Mouse (Mus musculus): Measurements from ENCODE around the gene Olfr374.
A peak's percentile ranks its signal among the peaks of the same experiment; 100 is the strongest.
"Not testable (repeated sequence)": the region's sequence is repeated elsewhere in the genome, so short reads cannot be mapped to it uniquely, and the experiment has no call there.

Olfr374 gene

DNA sequence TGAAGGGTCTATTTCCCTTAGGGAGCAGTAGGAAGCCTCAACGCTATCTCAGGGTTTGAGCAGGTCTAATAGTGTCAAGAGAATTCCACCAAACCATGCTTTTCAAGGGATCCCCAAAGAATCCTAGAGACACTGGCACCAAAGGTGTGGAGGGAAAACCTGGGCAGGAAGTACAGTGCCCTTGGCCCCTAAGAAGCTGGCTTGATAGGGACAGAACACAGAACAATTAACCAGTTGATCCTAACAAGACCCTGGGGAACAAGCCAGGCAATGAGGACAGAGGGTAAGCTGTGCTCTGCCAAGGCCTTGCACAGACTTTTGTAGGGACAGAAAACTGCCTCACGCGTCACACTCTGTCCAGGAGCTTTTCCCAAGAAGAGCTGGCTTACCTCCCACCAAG is at the start of gene Olfr374:
TSS of gene Olfr374 (plus strand) at position 301 of the 400 bp plus-strand sequence.
- no peak for DNase-seq

DNA sequence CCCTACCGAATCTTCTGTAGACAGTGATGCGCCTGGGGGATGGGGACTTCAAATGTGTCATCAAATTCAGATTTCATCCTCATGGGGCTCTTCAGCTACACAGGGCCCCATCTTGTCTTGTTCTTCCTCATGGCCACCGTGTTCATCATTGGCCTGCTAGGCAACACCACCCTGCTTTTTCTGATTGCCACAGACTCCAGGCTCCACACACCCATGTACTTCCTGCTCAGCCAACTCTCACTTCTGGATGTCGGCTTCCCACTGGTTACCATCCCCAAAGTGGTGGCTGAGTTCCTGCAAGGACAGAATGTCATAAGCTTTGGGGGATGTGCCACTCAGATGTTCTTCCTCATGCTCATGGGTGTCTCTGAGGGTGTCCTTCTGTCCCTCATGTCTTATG is 49.2 kb upstream of the Olfr374 start:
- DNase-seq: not testable (repeated sequence)

DNA sequence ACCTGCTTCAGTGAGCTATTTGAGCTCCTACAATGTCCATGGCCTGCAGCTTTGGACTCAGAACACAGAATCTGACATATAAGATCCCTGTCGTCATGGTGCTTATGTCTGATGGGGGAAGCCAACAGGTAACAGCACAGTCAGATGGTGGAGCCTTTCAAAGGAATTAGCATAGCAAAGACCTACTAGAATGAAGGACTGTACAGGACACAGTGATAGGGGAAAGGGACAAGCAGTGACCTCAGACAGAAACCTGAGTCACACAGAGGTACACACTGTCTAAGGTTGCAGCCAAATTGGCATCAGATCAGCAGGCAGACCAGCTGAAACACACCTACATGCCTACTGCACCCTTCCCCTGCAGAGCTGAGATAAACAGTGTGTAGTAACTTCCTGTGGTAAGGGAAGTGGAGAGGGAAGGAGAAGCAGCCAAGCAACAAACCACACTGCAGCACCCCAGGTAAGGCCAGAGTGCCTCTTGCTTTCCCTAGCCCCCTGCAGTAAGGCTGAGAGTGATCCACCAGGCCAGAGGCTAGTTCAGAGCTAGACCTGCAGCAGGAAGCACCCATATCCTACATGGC is 39.9 kb upstream of the Olfr374 start:
- not testable (repeated sequence) for DNase-seq

DNA sequence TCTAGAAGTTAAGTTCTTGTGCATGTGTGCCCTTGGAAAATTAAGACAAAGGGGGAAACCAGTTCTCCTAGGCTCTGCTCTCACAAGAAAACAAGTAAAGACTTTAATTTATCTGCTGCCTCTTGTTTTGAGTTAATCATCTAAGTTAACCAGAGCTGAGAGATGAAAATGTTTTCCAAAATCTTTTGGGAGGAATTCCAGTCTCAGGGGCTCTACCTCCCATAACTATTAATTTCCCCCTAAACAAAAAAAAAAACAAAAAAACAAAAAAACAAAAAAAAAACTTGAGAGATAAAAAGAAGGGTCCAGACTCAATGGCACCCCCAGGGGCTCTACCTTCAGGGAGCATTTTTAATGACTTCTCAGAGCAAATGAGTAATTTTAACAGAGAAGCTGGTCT is 24.0 kb upstream of the Olfr374 start, which contains the start of gene Olfr373:
TSS of gene Olfr373 (plus strand) at position 301 of the 400 bp plus-strand sequence.
- DNase-seq: not testable (repeated sequence)

DNA sequence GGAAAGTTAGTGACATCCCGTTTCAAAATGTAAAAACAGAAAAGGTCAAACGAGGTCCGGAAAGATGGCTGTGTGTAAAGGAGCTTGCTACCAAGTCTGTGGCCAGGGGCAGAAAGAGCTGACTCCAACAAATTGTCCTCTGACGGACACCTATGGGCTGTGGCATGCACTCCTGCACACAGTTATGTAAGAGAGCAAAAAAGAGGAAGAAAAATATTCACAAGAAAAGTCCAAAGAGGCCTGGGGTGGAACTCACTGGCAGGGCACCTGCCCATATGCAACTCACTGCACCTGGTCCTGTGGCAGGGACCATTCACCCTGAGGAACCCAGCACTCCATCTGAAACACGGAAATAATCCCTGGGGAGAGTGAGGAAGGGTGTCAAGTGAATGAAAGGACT is 22.1 kb upstream of the Olfr374 start:
- DNase-seq: no peak

DNA sequence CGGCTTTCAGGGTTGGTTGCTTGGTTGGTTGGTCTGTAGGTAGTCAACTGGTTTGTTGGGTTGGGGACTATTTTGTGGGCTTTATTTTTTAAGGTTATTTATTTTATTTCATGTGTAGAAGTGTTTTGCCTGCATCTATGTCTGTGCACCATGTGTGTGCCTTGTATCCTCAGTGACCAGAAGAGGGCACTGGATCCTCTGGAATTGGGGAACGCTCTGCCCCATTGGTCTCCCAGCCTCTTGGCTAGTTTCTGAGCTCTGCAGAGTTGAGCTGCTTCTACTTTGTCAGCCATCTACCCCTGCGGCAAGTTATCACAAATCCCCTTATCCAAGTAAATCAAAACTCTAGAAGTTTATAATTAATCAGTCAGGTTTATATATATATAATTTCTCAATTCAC is 19.2 kb upstream of the Olfr374 start:
- not testable (repeated sequence) for DNase-seq

DNA sequence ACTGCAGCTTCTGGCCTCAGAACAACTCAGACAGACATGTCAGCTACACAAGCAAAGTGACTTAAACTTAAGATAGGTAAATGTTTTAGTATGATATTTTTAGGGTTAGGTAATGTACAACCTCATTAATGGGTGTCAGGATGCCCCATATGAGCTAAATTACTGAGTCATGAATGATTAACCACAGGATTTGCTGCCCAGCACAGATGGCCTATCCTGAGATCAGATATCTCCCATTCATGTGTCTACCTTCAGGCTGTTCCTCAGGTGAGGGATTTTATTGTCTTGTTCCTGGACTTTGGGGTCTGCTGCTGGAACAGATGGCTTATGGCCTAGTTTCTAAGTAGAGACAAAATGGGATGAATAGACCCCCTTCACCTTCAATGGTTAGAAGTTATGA is 10.1 kb upstream of the Olfr374 start:
- DNase-seq: not testable (repeated sequence)

DNA sequence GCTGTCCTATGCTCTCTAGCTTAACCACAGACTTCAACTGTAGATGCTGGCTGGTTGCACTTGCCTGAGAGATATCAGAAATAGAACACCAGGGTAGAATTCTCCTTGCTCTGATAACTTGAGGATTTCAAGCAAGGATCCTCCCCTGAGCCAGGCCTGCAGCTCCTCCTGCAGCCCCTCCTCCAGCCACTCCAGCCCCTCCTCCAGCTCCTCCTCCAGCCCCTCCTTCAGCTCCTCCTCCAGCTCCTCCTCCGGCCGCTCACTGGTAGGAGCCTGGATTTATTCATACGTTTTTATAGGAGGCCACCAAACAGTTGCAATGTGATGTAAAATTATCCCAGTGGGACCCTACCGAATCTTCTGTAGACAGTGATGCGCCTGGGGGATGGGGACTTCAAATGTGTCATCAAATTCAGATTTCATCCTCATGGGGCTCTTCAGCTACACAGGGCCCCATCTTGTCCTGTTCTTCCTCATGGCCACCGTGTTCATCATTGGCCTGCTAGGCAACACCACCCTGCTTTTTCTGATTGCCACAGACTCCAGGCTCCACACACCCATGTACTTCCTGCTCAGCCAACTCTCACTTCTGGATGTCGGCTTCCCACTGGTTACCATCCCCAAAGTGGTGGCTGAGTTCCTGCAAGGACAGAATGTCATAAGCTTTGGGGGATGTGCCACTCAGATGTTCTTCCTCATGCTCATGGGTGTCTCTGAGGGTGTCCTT is 7.3 kb upstream of the Olfr374 start:
- peak; percentile 60 to 68 for DNase-seq

DNA sequence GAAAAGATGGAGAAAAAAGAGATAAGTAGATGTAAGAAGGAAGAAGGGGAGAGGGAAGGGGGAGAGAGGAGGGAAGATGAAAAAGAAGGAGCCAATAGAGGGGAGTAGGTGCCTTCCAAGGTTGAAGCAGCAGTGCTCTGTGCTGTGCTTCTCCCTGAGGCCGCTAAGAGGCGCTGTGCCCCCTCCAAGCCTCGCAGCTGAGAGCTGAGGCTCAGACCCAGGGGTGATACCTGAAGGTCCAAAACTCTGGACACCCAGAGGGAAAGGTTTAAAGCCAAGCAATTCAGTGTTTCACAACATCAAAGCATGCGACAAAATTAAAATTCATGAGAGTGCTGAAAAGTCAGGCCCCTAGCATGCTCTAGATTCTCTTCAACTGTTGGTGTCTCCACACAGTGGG is 1.7 kb upstream of the Olfr374 start:
- DNase-seq: no peak

DNA sequence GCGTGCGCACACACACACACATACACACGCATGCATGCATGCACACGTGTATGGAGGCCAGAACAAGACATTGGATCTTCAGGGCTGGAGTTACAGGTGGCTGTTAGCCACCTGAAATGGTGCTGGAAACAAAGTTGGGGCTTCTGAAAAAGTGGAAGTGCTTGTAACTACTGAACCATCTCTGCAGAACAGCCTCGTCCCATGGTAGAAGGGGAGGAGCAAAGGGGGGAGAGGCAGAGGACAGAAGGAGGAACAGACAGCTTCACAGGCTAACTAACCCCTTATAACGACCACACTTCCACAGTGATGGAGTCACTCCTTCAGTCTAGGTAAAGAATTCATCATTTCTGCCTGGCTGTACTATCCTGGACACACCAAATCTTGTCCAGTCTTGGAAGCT is 4.0 kb downstream of the Olfr374 start:
- no peak for DNase-seq

DNA sequence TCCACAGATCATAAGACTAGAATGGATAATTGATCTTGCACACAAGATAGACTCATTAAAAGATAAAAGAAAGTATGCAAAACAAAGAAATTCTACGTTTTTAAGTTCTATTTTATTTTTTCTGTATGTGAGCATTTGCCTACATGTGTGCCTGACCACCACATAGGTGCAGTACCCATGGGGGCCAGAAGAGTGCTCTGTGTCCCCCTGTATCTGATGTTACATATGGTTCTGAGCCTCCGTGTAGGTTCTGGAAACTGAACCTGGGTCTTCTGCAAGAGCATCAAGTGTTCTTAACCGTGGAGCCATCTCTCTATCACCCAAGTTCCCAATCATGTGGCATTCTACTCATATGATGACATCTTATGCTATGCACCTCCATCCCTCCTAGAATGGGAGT is 5.6 kb downstream of the Olfr374 start:
- no peak for DNase-seq

DNA sequence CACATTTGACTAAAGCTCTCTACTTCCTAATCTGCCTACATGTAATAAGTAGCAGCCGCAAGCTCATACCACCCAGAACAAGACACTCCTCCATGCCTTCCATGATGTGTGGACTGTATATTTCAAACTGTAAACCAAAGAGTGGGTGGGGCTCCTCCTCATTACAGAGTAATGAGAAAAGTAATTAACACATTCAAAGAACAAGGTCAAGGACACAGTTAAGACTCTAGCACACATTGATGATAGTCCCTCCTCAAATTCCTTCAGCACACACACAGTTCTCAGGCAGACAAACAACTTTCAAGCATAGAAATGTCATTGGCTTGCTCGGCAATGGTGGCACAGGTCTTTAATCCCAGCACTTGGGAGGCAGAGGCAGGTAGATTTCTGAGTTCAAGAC is 8.4 kb downstream of the Olfr374 start:
- DNase-seq: no peak

DNA sequence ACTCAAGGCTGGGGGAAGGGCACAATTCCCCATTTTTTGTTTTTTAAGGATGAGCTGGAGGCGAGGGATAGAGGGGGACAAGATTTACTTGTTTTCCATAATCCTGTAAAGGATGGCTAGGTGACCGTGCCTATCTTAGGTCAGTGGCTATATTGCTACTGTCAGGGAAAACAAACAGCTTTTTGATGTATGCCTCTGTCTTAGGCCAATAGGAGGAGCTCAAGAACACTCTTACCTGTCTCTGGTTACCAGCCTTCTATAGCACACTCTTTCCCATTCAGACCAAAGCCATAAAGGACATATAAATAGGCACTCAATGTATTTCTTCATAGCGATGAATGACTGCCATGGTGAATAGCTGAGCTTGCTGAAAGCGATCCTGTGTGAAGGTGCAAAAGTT is 11.8 kb downstream of the Olfr374 start:
- DNase-seq: no peak

DNA sequence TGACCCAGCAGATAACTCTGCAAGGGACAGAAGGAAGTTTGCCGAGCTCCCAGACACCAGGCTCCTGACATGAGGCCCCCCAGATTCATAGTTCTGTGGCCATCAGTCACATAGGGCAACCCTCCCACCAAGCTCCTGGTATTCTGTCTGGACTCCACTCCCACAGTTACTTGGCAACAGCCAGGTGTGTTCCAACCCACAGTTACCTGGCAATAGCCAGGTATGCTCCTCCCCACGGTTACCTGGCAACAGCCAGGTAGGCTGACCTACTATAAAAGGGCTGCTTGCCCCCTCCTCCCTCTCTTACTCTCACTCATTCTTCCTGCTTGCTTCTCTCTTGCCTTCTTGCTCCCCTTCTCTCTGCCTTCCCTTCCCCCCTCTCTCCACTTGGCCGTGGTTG is 14.6 kb downstream of the Olfr374 start:
- not testable (repeated sequence) for DNase-seq

DNA sequence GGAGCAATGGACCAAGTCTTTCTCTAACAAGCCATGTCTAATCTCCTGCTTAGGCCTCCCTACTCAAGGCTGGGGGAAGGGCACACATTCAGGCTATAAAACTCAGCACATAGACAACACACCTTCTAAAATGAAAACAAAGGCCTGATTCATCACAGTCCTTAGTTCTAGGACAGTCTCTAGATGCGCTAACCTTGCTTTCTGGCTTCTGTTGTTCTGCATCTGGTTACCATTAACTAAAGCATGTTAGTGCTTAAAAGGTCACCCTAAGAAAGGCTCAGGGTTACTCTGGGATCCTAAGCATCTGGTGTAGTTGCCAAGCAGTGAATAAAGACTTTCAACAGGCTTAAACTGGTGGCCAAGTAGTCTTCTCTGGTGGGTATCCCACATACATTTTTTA is 15.2 kb downstream of the Olfr374 start:
- DNase-seq: no peak

DNA sequence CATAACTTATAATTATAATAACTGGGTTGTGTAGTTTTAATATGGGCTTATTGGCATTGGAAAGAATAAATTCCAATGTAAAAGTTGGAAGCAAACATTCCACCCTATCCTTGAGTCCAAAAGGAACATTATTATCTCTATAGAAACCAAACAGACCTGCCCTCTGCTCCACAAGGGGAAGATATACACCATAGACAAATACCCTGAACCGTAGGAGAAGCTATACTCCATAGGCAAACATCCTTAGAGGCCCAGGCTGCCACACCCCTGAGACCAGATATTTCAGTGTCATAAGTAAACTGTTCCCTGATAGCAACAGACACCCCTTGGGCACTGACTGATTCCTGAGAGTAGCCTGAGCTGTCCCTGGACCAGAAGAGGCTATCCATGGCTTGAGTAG is 21.0 kb downstream of the Olfr374 start:
- DNase-seq: no peak

DNA sequence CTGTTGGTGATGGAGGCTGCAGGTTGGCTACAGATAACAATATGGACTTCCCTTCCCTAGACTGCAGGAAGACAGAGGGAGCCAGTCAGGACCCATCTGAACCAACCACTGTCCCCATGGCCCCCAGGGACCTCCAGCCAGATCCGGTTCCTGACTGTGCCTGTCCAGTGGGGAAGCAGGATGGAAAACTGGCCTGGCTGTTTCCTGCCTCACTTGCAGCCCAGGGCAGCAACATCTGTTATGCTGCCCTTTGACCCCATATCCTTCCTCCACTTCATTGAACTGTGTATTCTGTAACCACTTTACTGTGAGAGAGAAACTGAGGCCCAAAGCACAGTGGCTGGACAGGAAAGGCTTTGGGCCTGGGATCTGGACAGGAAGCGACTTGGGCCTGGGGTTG is 24.4 kb downstream of the Olfr374 start:
- peak; percentile 35 to 64 for DNase-seq

DNA sequence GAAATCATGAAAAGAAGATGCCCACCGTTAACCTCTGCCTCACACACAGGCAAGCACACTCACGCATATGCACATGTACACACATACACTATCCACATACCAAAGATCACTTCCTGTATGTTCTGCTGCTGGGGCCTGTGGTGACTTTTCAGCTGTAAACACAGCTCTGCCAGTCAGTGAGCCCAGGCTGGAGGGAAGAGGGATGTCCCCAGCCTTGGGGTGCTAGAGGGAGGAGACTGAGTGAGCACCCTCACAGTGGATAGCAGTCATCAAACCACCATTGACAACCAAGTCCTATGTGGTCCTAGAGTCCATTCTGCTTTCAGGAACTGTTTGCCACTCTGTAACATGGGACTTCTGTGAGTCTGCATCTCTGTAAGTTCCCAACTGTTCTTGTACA is 25.1 kb downstream of the Olfr374 start:
- no peak for DNase-seq

DNA sequence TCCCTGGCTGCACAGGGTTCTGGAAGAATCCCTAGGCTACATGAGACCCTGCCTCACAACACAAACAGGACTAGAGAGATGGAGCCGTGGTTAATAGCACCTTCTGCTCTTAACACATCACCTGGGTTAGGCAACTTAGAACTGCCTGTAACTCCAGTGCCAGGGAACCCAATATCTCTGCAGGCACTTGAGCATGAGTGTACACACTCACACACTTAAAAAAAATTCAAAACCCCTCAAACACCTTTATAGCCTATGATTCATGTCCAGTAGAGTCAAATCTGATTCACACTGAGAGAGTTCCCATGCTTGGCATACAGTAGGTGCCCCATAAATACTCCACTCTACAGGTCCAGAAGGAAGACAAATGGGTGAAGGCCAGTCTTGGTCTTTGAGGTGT is 25.6 kb downstream of the Olfr374 start:
- DNase-seq: no peak

DNA sequence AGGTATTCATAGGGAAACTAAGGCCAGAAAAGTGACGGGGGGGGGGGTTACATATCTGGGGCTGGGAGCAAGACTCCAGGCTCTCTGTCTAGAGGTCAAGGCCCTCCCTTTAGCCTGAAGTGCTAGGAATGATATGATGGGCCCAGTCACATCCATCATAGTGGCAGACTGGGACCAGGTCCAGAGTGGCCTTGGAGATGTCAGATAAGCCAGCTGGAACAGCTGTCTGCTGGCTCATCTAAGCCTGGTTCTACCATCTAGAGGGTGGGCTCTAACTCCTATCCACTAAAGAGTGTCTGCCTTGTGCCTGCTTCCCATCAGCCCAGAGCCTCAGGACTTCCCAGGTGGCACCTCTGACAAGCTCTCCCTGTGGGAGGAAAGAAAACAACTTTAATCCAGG is 26.1 kb downstream of the Olfr374 start:
- DNase-seq: peak; percentile 41 to 70

DNA sequence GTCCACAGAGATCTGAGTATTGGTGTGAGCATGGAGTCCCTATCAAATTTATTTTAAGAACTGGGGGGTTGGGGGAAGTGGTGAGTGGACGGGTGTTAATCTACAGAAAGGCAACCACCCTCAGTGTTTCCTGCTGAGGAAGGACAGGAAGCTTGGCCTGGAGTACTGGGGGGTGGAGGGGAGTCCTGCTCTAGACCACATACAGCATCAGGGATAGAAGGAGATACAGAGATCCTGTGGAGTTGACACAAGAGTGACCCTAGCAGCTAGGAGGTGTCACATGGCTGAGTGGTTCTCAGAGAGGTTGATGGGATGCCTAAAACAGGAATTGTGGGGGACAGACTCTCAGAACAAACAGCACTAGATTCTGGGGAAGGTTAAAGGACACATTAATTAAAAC is 26.7 kb downstream of the Olfr374 start:
- DNase-seq: no peak

DNA sequence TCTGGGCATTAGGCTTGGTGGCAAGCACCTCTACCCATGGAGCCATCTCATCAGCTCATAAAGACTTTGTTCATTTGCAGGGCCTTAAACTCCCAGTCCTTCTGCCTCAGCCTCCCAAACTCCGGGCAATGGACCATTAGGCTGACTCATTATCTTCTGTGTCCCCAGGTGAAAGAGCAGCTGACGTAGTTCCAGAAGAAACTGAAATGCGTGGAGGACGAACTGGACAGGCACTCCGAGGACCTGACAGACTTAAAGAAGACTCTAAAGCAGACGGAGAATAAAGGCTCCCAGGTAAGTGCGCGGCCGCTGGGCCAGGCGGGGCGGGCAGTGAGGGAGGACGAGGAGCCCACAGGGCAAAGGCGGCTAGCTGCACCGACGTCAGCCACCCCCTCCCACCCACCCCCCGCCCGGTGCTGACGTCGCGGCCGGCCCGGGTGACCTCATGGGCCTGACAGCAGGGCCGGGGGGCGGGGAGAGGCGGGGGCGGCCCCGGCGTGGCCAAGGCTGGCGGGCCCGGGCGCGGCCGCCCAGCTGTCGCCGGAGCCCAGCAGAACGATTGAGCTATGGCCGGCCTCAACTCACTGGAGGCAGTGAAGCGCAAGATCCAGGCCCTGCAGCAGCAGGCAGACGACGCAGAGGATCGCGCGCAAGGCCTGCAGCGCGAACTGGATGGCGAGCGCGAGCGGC is 28.1 kb downstream of the Olfr374 start, which contains the start of gene Tpm4:
TSS of gene Tpm4 (plus strand) at position 220 of the 690 bp plus-strand sequence.
- peak; percentile 87 to 90 for DNase-seq

DNA sequence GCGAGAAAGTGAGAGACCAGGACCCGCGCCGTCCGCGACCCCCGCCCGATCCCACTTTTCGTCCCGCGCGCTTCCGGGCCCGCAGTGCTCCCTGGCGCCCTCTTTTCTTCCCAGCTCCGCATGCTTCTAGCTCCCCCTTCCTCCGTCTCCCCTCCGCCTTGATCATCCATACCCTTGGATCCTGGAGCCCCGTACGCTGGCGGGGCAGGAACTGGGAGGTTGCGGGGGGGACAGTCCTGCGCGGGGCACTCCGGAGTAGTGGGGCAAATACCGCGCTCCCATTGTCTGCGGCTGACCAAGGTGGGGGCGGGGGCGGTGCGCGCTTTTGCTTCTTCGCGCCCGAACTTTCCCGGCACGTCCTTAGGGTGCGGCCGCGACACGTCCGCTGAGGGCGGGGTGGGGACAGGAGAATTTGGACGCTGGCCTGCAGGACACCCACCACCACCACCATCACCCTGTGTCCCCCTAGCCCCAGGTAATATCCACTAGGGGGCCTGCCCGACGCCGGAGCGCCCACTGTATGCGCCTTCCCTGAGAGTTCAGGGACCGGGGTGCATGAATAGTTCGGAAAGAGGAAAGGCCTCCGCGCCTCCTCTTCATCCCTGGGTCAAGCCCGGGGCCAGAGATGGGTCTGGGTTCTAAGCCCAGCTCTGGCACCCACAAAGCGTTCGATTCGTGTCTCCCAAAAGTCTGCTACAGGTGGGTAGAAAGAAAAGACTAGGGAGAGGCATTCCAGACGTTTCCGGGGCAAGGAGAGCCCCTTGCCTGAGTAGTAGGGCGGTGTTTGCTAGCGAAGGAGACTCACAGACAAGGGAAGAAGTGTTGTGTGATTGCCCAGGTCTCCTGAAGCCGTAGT is 28.8 kb downstream of the Olfr374 start:
- peak; percentile 74 to 78 for DNase-seq

All from lung, postnatal 4 days (tissue).